Mouse (Mus musculus): ENCODE measurements around the gene Ctbs. TPM values are rescaled to one million over a fixed set of nuclear protein-coding genes. Genes with fewer than 3 reads are reported as not detected.
A peak's percentile ranks its signal among the peaks of the same experiment; 100 is the strongest.

Ctbs gene
- polyA plus RNA-seq, 1 experiment from 2014 or later: 11.1 TPM

GRCm38 (mm10) chr3:146500003-146500809 is 50.6 kb downstream of the Ctbs start:
- Histone ChIP-seq H3K9ac (peak overlapping the region; percentile 80), H3K27me3 (no peaks in the 10 kb centered on the region), H3K27ac (peak overlapping the region; percentile 97), H3K4me3 (peak overlapping the region; percentile 84), H3K36me3 (peaks cover 14% of the 10 kb centered on the region), H3K4me2 (peak overlapping the region; percentile 70), H3K9me3 (no peaks in the 10 kb centered on the region), H3K4me1 (peaks cover 24% of the 10 kb centered on the region)
- ATAC-seq (ENCODE audit: borderline replicate concordance, extremely low read depth, low FRiP score, low TSS enrichment): peak; percentile 73
- WGBS: under 1% methylated on average over 56 of the region's 57 CpGs

- Histone ChIP-seq H3K9me3 (no peaks in the 10 kb centered on the region), H3K36me3 (peaks cover 19% of the 10 kb centered on the region), H3K4me1 (peaks cover 24% of the 10 kb centered on the region), H3K4me2 (peak overlapping the region; percentile 70), H3K9ac (peak overlapping the region; percentile 80), H3K4me3 (peak overlapping the region; percentile 84), H3K27ac (peak overlapping the region; percentile 97), H3K27me3 (no peaks in the 10 kb centered on the region)
- no peak for ATAC-seq (ENCODE audit: borderline replicate concordance, extremely low read depth, low FRiP score, low TSS enrichment)
- 4% methylated on average over 5 of the region's 5 CpGs for WGBS
These were observed 51.2 kb downstream of the Ctbs start for GRCm38 (mm10) chr3:146500810-146501201.

- Histone ChIP-seq H3K36me3 (peaks cover 26% of the 10 kb centered on the region), H3K9ac (peak overlapping the region; percentile 80; the same call in 1 of the 2 replicates)
These were observed 52.1 kb downstream of the Ctbs start for GRCm38 (mm10) chr3:146501601-146502123.

GRCm38 (mm10) chr3:146506711-146507110 is 57.1 kb downstream of the Ctbs start:
- Histone ChIP-seq H3K36me3 (peaks cover 70% of the 10 kb centered on the region), H3K4me1 (peaks cover 11% of the 10 kb centered on the region), H3K27me3 (no peaks in the 10 kb centered on the region), H3K27ac (no peak overlapping the region), H3K9ac (no peak overlapping the region), H3K9me3 (no peaks in the 10 kb centered on the region), H3K4me2 (no peak overlapping the region), H3K4me3 (no peak overlapping the region)
- 99% methylated on average over 7 of the region's 7 CpGs for WGBS
- no peak for ATAC-seq (ENCODE audit: borderline replicate concordance, extremely low read depth, low FRiP score, low TSS enrichment)

More at GRCm38 (mm10) chr3:146501601-146502123, 52.1 kb downstream of the Ctbs start:
- no peak for ATAC-seq (ENCODE audit: borderline replicate concordance, extremely low read depth, low FRiP score, low TSS enrichment)
- Histone ChIP-seq H3K27me3 (no peaks in the 10 kb centered on the region), H3K4me1 (peaks cover 24% of the 10 kb centered on the region), H3K4me2 (peak overlapping the region; percentile 70), H3K27ac (peak overlapping the region; percentile 97), H3K9me3 (no peaks in the 10 kb centered on the region), H3K4me3 (peak overlapping the region; percentile 84)
- 25% methylated on average over 5 of the region's 5 CpGs for WGBS

Other genes starting within 250 kb of the Ctbs start
- 2.4 and 2.5 TPM in 2 replicates for gene Lpar3, start 228.8 kb upstream of the Ctbs start, polyA plus RNA-seq (2015; fragmentation: Nextera tagmentation; extraction: Ambion mirVana)
- 31.4 and 33.5 TPM in 2 replicates for gene Ssx2ip, start 45.2 kb upstream of the Ctbs start, polyA plus RNA-seq (2015; fragmentation: Nextera tagmentation; extraction: Ambion mirVana)
- 4.7 TPM in 2 replicates for gene Spata1, start 50.0 kb downstream of the Ctbs start, polyA plus RNA-seq (2015; fragmentation: Nextera tagmentation; extraction: Ambion mirVana)
- gene Gng5, start 50.0 kb downstream of the Ctbs start, polyA plus RNA-seq (2015; fragmentation: Nextera tagmentation; extraction: Ambion mirVana): 888 and 929 TPM in 2 replicates
- gene Rpf1, start 71.6 kb downstream of the Ctbs start, polyA plus RNA-seq (2015; fragmentation: Nextera tagmentation; extraction: Ambion mirVana): 52.8 and 57.0 TPM in 2 replicates
- 0.12 and 0.39 TPM in 2 replicates for gene Uox, start 120.6 kb downstream of the Ctbs start, polyA plus RNA-seq (2015; fragmentation: Nextera tagmentation; extraction: Ambion mirVana)
- not detected in 2 replicates for gene Dnase2b, start 165.8 kb downstream of the Ctbs start, polyA plus RNA-seq (2015; fragmentation: Nextera tagmentation; extraction: Ambion mirVana)
- gene 4930503B20Rik, start 201.5 kb downstream of the Ctbs start, polyA plus RNA-seq (2015; fragmentation: Nextera tagmentation; extraction: Ambion mirVana): 0.08 and 0.12 TPM in 2 replicates
- gene Samd13, start 235.8 kb downstream of the Ctbs start, polyA plus RNA-seq (2015; fragmentation: Nextera tagmentation; extraction: Ambion mirVana): 1.1 and 1.2 TPM in 2 replicates

Measured in lung, embryonic 15.5 days (tissue).